Comparison of ENCODE assay signal across 8 mouse cellular contexts in genomic region chr3:122421042-122421702, GRCm38 (mm10).
DNase-seq lines count a peak whose midpoint lies in the region; ATAC-seq and TF ChIP-seq lines count a peak whose summit lies in the region.

No protein-coding gene starts in this region.

- no peak for TF ChIP-seq POLR2A in spleen, adult 2 months (IDR thresholded peaks at IDR 0.05; ENCODE audit: low read depth, low read length)

- no peak for ATAC-seq in liver, embryonic 12.5 days
- ATAC-seq in stomach, postnatal 0 days (ENCODE audit: low FRiP score, low TSS enrichment), result no peak

- H3K27ac ChIP-seq in spleen, adult 2 months (ENCODE audit: insufficient read depth, low read length), result peak overlapping the region; percentile 66
- 0 out of 2 replicates have a peak overlapping the region, but pooled peaks have one; percentile 20 for H3K27ac ChIP-seq in liver, embryonic 12.5 days
- no peak overlapping the region for H3K27ac ChIP-seq in stomach, postnatal 0 days (replicated peaks)

- WGBS in spleen, adult 2 months, result 58% methylated on average over 13 of the region's 13 CpGs
- 21% methylated on average over 13 of the region's 13 CpGs for WGBS in liver, embryonic 12.5 days (ENCODE audit: insufficient replicate concordance)
- 45% methylated on average over 13 of the region's 13 CpGs for WGBS in stomach, postnatal 0 days

- no peaks in the 10 kb centered on the region for H3K9me3 ChIP-seq in liver, embryonic 12.5 days (replicated peaks)
- no peaks in the 10 kb centered on the region for H3K9me3 ChIP-seq in stomach, postnatal 0 days (ENCODE audit: control insufficient read depth, low read length)

- DNase-seq in embryo, embryonic 11 days, result peak; percentile 27
- DNase-seq in embryo, embryonic 10 days (ENCODE audit: low spot score), result no peak
- DNase-seq in spleen, adult 2 months (ENCODE audit: low read depth in 1 of 2, low spot score in 2 of 2), result no peak
- DNase-seq in spleen, adult 12 weeks (ENCODE audit: low spot score), result no peak
- DNase-seq in stomach, postnatal 0 days (ENCODE audit: low spot score), result no peak
- no peak for DNase-seq in left cerebral cortex, postnatal 14 days (ENCODE audit: low spot score in 2 of 2)
- DNase-seq in kidney, postnatal 36 days, result no peak

- peaks cover 2% of the 10 kb centered on the region; the same call in 1 of the 2 replicates for H3K36me3 ChIP-seq in spleen, adult 2 months (ENCODE audit: control insufficient read depth, insufficient read depth, low read length)
- H3K36me3 ChIP-seq in liver, embryonic 12.5 days, result no peaks in the 10 kb centered on the region
- H3K36me3 ChIP-seq in stomach, postnatal 0 days (ENCODE audit: control insufficient read depth, insufficient read depth, low read length), result no peaks in the 10 kb centered on the region

- H3K9ac ChIP-seq in liver, embryonic 12.5 days, result no peak overlapping the region
- H3K9ac ChIP-seq in stomach, postnatal 0 days (ENCODE audit: low read length), result no peak overlapping the region

- TF ChIP-seq EP300 in stomach, postnatal 0 days (optimal IDR thresholded peaks at IDR 0.05), result no peak

- peaks cover 14% of the 10 kb centered on the region; the same call in 1 of the 2 replicates for H3K4me1 ChIP-seq in spleen, adult 2 months (ENCODE audit: control insufficient read depth, insufficient read depth, insufficient read length)
- no peaks in the 10 kb centered on the region for H3K4me1 ChIP-seq in liver, embryonic 12.5 days
- H3K4me1 ChIP-seq in stomach, postnatal 0 days (replicated peaks; ENCODE audit: control insufficient read depth, insufficient read depth), result no peaks in the 10 kb centered on the region

- H3K4me3 ChIP-seq in spleen, adult 2 months (ENCODE audit: extremely low read depth, insufficient read depth, insufficient read length), result peak overlapping the region; percentile 47
- H3K4me3 ChIP-seq in liver, embryonic 12.5 days, result peak overlapping the region; percentile 59
- H3K4me3 ChIP-seq in stomach, postnatal 0 days (ENCODE audit: low read depth, low read length), result peak overlapping the region; percentile 71; the same call in 1 of the 2 replicates

- intact Hi-C loops in left cerebral cortex, postnatal 14 days (cut with DNase I), result no loop called here

- no peak for TF ChIP-seq CTCF in spleen, adult 2 months (IDR thresholded peaks at IDR 0.05; ENCODE audit: extremely low read depth, insufficient read depth, insufficient read length, insufficient replicate concordance)
- no peak for TF ChIP-seq CTCF in stomach, postnatal 0 days (IDR thresholded peaks at IDR 0.05; ENCODE audit: low read depth)

- peak overlapping the region; percentile 71 for H3K4me2 ChIP-seq in liver, embryonic 12.5 days
- H3K4me2 ChIP-seq in stomach, postnatal 0 days (replicated peaks; ENCODE audit: low read depth), result peak overlapping the region; percentile 91

- H3K27me3 ChIP-seq in spleen, adult 2 months (ENCODE audit: control insufficient read depth, insufficient read depth, low read length), result 0 out of 2 replicates have a peak, but pooled peaks cover 3% of the 10 kb centered on the region
- H3K27me3 ChIP-seq in liver, embryonic 12.5 days (replicated peaks), result peaks cover 48% of the 10 kb centered on the region
- H3K27me3 ChIP-seq in stomach, postnatal 0 days (ENCODE audit: control insufficient read depth, insufficient read depth, low read length), result no peaks in the 10 kb centered on the region
